Mouse (Mus musculus) CD4-positive, CD25-positive, alpha-beta regulatory T cell, adult 4 months (primary cell): ENCODE data around the gene Srgap3. TPM values are rescaled to one million over a fixed set of nuclear protein-coding genes. Genes with fewer than 3 reads are reported as not detected.

Source experiments
- ATAC-seq: one replicate; pipeline ENCODE4 v1.8.0; 2017
- polyA plus RNA-seq, 2 experiments: library from polyadenylated mRNA; unstranded; fragments of 100-300 nt; shearing (Covaris generic); gene quantifications; one replicate each; pipeline ENCODE4 v1.2.1; 2017

Gene Srgap3
- polyA plus RNA-seq, 2 experiments from 2014 or later, result 0.44 to 0.67 TPM

- ATAC-seq, result no peak
These were observed 136.6 kb downstream of the Srgap3 start for GRCm38 (mm10) chr6:112810521-112810830.

DNA sequence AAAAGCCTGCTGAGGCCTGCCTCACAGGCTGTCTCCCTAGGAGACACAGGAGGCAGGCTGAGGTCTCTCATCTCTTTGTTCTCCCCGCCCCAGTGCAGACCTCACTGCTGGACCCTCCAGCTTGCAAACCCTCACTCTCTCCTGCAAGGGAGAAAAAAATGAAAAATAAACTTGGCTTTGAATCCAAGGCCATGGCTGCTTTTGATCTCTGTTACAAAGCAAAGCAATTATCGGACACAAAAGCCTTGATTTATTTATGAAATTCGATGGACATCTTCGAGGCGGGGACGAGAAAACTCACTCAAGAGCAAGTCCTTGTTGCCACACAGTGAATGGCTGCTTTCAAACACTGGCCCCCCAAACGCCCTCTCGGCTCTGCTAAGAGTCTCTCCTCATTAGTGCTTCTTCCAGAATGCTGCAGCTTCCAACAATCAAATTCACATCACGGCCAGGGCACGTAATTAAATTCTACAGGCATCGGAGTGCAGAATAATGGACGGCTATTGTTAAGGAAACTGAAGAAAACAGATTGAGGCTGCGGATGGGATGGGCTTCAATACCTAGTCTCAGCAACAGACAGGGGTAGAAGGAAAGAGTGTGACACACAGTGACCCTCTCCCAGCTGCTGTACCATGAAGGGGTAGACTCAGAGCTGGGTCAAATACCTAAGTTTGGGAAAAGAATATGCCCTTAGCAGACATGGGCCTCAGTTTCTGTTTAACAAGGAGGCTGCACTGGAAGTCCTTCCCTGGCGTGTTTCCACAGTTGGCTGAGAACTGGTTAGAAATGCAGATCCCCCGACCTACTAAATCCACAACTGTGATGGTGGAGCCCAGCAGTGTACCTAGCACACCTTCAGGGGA is 137.2 kb downstream of the Srgap3 start:
- no peak for ATAC-seq

- ATAC-seq, result no peak
These were observed 138.3 kb downstream of the Srgap3 start for GRCm38 (mm10) chr6:112808738-112809137.

DNA sequence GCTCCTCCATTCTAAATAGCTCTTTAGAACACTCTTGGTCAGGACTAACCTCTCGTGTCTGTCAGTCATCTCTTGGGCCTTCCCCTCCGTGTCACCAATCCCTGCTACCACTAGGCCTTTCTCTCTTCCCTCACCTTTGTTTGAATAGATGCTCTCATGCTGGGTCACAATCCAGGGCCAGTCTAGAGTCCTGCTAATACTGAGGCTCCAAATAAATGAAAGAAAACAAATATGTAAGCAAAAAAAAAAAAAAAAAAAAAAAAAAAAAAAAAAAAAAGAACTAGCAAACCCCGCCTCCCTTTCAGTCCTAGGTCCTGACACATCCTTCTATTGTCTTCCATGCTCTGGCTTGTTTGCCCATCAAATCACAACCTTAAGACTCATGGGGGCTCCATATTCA is 145.1 kb downstream of the Srgap3 start:
- ATAC-seq, result no peak

GRCm38 (mm10) chr6:112798378-112798777 is 148.7 kb downstream of the Srgap3 start:
- ATAC-seq, result no peak

DNA sequence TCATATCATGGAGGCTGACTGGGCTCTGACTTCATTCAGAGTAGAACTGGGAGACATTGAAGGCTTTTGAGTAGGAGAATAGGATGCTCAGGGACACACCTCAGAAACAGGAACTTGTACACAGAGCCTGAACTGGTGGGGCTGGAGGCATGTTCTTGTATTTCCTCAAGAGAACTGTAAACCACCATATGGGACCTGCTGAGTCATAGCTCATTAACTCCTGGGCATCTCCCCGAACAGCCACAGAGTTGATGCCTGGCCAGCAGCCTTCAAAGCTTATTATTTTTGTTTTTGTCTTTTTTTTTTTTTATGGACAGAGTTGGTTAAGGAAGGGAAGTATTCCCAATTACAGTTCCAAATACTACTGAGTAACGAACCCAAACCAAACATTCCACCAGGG is 150.5 kb downstream of the Srgap3 start:
- ATAC-seq, result no peak

DNA sequence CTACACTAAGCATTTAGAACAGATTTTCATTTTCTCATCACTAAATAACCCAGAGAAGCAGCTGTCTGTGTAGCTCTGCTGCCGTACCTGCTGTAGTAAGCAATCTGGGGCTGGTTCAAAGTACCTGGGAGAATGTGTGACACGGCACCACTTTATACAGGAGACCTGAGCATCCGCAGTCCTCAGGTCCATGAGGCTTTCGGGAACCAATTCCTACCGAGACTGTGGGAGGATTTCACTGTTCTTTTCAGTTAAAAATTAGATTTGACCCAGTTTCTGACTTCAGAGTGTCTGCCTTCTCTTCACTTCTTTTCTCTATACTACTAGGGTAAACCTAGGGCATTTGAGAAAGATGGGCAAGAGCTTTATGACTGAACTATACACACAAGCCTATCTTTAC is 153.2 kb downstream of the Srgap3 start:
- no peak for ATAC-seq

GRCm38 (mm10) chr6:112789901-112790300 is 157.2 kb downstream of the Srgap3 start:
- ATAC-seq, result no peak

GRCm38 (mm10) chr6:112788617-112789016 is 158.4 kb downstream of the Srgap3 start:
- ATAC-seq, result no peak

- no peak for ATAC-seq
These were observed 158.9 kb downstream of the Srgap3 start for GRCm38 (mm10) chr6:112788174-112788573.

DNA sequence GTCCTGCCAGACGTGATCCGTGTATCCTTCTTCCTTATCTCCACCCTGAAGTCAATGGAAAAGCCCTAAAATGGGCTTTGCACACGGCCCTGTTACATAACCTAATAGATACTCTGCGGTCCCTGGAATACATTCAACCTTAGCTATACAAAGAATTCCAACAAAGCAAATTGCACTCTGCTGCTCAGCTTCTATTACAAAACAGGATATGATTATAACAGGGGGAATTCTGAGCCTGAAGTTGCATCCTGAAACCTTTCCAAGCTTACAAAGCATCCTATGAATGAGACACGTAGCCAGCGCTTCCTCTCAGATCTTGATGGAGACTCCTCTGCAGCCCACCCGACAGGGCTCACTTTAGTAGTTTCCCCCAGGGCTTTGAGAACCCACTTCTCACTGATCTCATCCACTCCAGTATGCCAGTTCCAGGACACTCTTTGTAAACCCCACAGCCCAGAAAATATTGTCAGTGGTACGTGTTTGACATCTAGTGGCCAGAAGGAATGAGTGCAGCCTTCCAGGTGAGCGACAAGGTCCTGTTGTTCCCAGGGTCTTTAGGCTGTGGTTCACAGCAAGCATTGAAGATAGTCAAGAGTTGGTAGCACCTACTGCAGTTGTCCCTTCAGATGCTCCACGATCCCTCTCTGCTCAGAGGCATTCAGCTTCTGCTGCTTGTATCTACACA is 165.5 kb downstream of the Srgap3 start:
- ATAC-seq, result no peak

GRCm38 (mm10) chr6:112778211-112778610 is 168.9 kb downstream of the Srgap3 start:
- no peak for ATAC-seq

GRCm38 (mm10) chr6:112776718-112777117 is 170.3 kb downstream of the Srgap3 start:
- ATAC-seq, result no peak

DNA sequence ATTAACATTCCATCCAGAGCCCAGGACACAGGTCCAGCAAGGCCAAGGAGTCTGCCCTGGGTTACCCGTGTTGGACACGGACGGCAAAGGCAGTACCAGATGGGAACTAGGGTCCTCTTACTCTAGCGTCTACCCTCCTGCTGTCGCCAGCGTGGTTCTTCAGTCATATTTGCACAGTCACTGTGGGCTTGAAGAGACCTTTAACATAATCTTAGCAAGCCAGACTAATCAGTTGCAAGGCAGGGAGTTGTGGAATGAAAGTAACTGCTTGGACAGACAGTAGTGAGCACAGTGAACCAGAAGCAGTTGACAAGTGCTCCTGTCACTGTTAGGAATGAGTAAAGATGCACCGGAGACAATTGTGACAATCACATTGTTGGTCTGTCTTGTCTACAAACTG is 173.3 kb downstream of the Srgap3 start:
- no peak for ATAC-seq

- ATAC-seq, result no peak
These were observed 176.1 kb downstream of the Srgap3 start for GRCm38 (mm10) chr6:112770996-112771395.

DNA sequence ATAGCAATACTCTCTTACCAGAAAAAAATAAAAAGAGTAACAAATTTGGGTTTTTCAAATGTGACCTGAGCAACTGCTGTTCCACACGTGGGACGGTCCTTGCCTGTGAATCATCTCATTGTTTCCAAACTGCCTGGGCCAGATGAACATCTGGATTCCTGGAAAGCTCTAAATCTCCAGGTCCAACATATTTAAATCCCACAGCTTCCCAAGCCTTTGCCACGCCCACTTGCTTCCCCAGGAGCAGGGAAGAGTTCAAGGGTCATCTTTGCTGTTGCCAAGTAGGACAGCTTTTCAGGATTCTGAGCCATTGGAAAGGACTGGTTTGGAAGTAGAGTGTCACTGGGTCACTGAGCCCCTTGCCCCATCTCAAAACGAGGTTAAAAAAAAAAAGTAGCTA is 188.5 kb downstream of the Srgap3 start:
- ATAC-seq, result no peak

- ATAC-seq, result no peak
These were observed 190.2 kb downstream of the Srgap3 start for GRCm38 (mm10) chr6:112756866-112757265.

DNA sequence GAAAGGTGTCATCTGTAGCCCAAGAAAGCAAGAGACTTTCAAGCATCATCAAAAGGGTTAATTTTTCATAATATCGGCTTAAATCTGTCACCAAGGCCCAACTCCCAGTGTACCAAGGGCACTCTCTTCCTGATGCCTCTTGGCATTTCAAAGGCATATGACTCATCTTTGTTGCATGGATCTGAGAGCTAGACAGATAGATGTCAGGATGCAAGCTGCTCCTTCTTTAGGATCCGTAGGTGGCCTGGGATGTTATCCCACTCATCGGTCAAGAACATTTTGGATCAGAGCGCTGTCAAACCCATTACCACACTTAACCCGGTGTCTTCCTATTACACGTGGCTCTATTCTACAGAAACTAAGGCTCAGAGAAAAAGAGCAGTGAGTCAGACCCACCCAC is 192.1 kb downstream of the Srgap3 start:
- ATAC-seq, result no peak

- no peak for ATAC-seq
These were observed 194.5 kb downstream of the Srgap3 start for GRCm38 (mm10) chr6:112752517-112752916.

GRCm38 (mm10) chr6:112752007-112752406 is 195.1 kb downstream of the Srgap3 start:
- ATAC-seq, result no peak

DNA sequence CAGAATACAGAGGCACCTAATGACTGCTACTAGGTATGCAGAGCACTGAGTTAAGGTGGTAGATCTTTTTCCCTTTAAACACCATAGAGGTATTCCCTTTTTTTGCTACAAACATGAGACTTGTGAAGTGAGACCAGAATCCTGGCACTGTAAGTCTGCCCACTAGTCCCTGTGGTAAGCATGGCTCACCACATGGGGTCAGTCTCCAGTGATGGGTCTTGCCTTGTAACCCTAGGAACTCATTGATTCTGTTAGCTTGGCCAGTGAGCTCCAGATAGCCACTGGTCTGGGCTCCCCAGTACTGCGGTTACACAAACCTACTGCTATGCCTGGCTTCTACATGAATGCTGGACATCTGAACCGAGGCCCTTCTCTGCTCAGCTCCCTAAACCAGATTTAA is 204.8 kb downstream of the Srgap3 start:
- no peak for ATAC-seq

DNA sequence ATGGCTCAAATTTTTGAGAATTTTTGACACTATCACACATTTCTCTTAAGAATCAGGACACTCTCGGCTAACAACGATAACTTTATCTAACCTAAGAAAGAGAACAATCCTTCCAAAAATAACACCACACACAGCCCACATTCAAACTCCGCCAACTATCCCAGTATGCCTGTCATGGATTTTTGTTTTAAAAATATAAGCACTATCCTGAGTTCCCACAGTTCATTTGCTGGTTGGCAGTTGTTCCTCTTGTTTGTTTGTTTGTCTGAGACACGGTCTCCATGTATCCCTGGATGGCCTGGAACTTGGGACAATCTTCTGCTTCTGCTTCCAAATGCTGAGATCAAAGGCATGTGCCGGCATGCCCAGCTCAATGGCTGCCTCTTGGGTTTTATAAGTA is 205.3 kb downstream of the Srgap3 start:
- no peak for ATAC-seq

GRCm38 (mm10) chr6:112739635-112740034 is 207.4 kb downstream of the Srgap3 start:
- ATAC-seq, result no peak

DNA sequence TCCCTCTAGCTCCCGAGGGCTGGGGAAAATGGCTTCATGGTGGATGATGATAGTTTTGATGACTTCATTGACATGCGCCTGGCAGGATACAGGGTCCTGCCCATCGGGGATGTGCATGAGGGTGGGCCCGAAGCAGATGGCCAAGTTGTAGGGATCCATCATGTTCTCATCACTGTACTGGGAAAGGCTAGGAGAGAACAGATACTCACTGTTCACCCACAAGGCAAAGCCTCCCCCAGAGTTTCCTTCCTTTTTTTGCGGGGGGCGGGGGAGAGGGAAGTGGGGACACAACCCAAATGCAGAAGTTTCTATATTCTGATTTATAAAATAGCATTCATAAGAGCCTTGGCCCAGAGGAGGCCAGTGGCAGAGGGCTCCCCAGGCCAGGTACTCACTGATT is 208.1 kb downstream of the Srgap3 start:
- ATAC-seq, result no peak
